Mouse (Mus musculus) myocyte (in vitro differentiated cells): ENCODE measurements around the gene Lrp5. TPM values are rescaled to one million over a fixed set of nuclear protein-coding genes. Genes with fewer than 3 reads are reported as not detected.
"Not testable (repeated sequence)": the region's sequence is repeated elsewhere in the genome, so short reads cannot be mapped to it uniquely, and the experiment has no call there.

Experiments used
- H3K27me3 ChIP-seq: one replicate; pipeline ENCODE4 v1.6.1; 2011; ENCODE audit not compliant: control insufficient read depth, insufficient read depth, insufficient read length
- H3K36me3 ChIP-seq: one replicate; pipeline ENCODE4 v1.6.1; 2011; ENCODE audit not compliant: control insufficient read depth, insufficient read depth
- H3K4me2 ChIP-seq: one replicate; pipeline ENCODE4 v1.6.1; 2011; ENCODE audit warnings: low read depth, control low read depth
- H3K4me3 ChIP-seq: one replicate; pipeline ENCODE4 v1.5.1; 2011; ENCODE audit warnings: mild to moderate bottlenecking, control low read depth, moderate library complexity
- H3K79me2 ChIP-seq: one replicate; pipeline ENCODE4 v1.6.1; 2011; ENCODE audit not compliant: control insufficient read depth, insufficient read depth
- H3ac ChIP-seq: one replicate; pipeline ENCODE4 v1.6.1; 2011; ENCODE audit not compliant: control insufficient read depth, insufficient read length
- CEBPB ChIP-seq: IDR thresholded peaks from 2 replicates; pipeline ENCODE4 v1.6.1; 2011; ENCODE audit warnings: mild to moderate bottlenecking, moderate library complexity; ENCODE audit not compliant: poor library complexity, insufficient read depth, severe bottlenecking
- E2F4 ChIP-seq: IDR thresholded peaks from one replicate; pipeline ENCODE4 v1.6.1; 2011; ENCODE audit warnings: mild to moderate bottlenecking, control low read depth, moderate library complexity; ENCODE audit not compliant: insufficient read depth
- MAX ChIP-seq: IDR thresholded peaks from one replicate; pipeline ENCODE4 v1.6.1; 2011; ENCODE audit warnings: low read depth, mild to moderate bottlenecking, control low read depth
- MYOD1 ChIP-seq, 3 experiments: IDR thresholded peaks; one replicate each; pipeline ENCODE4 v1.6.1; 2011; ENCODE audit warnings: control low read depth in 2 of 3, low read depth in 2 of 3, mild to moderate bottlenecking in 2 of 3, moderate library complexity in 1 of 3; ENCODE audit not compliant: insufficient read length in 2 of 3, control insufficient read depth in 1 of 3
- MYOG ChIP-seq, 3 experiments: IDR thresholded peaks; one replicate each; pipeline ENCODE4 v1.6.1; 2011; ENCODE audit warnings: control low read depth in 2 of 3, low read depth in 2 of 3, mild to moderate bottlenecking in 2 of 3; ENCODE audit not compliant: insufficient read length in 2 of 3, control insufficient read depth in 1 of 3, insufficient read depth in 1 of 3
- POLR2A ChIP-seq: IDR thresholded peaks from one replicate; pipeline ENCODE4 v1.6.1; 2011; ENCODE audit warnings: low read depth, mild to moderate bottlenecking, control low read depth, moderate library complexity; ENCODE audit not compliant: insufficient read length
- POLR2AphosphoS2 ChIP-seq: IDR thresholded peaks from one replicate; pipeline ENCODE4 v1.6.1; 2011; ENCODE audit warnings: low read depth, control low read depth; ENCODE audit not compliant: insufficient read length
- REST ChIP-seq: IDR thresholded peaks from one replicate; pipeline ENCODE4 v1.6.1; 2011; ENCODE audit warnings: mild to moderate bottlenecking, control low read depth, moderate library complexity; ENCODE audit not compliant: insufficient read depth, insufficient read length
- SRF ChIP-seq: IDR thresholded peaks from one replicate; pipeline ENCODE4 v1.6.1; 2011; ENCODE audit warnings: low read depth; ENCODE audit not compliant: control insufficient read depth, insufficient read length
- TCF12 ChIP-seq: IDR thresholded peaks from one replicate; pipeline ENCODE4 v1.6.1; 2011; ENCODE audit warnings: mild to moderate bottlenecking, control low read depth; ENCODE audit not compliant: poor library complexity, insufficient read depth, severe bottlenecking
- TCF3 ChIP-seq: IDR thresholded peaks from one replicate; pipeline ENCODE4 v1.6.1; 2011; ENCODE audit warnings: low read depth, control low read depth; ENCODE audit not compliant: insufficient read length
- USF1 ChIP-seq: IDR thresholded peaks from one replicate; pipeline ENCODE4 v1.6.1; 2011; ENCODE audit warnings: low read depth, mild to moderate bottlenecking, control low read depth, moderate library complexity
- polyA plus RNA-seq: library from polyadenylated mRNA; unstranded; fragments of >200 nt; fragmentation: generic; extraction: Trizol; gene quantifications from one replicate; pipeline ENCODE4 v1.2.1, GENCODE M21; 2012; ENCODE audit warnings: missing spikeins

The Lrp5 gene
- polyA plus RNA-seq, 1 experiment = 42.5 TPM

GRCm38 (mm10) chr19:3589547-3589946, 96.8 kb downstream of the Lrp5 start:
- H3K4me3 ChIP-seq = no peak overlapping the region
- no peaks in the 10 kb centered on the region for H3K27me3 ChIP-seq
- no peak for TF ChIP-seq MYOG (IDR thresholded peaks at IDR 0.05; ENCODE audit: control insufficient read depth in 1 of 3, insufficient read depth in 1 of 3, insufficient read length in 2 of 3, low read depth in 2 of 3)
- TF ChIP-seq TCF3 = no peak
- TF ChIP-seq TCF12 = no peak
- TF ChIP-seq MAX = no peak
- no peak for TF ChIP-seq POLR2A
- no peak for TF ChIP-seq CEBPB
- TF ChIP-seq USF1 = no peak
- TF ChIP-seq E2F4 = no peak
- no peak for TF ChIP-seq SRF
- no peak for TF ChIP-seq REST
- TF ChIP-seq MYOD1 (IDR thresholded peaks at IDR 0.05; ENCODE audit: control insufficient read depth in 1 of 3, insufficient read length in 2 of 3, low read depth in 2 of 3) = no peak
- no peak for TF ChIP-seq POLR2AphosphoS2
- H3K79me2 ChIP-seq = no peaks in the 10 kb centered on the region
- H3K36me3 ChIP-seq = peaks cover 12% of the 10 kb centered on the region
- no peak overlapping the region for H3ac ChIP-seq
- no peak overlapping the region for H3K4me2 ChIP-seq

- H3ac ChIP-seq, H3K79me2 ChIP-seq, H3K4me3 ChIP-seq, H3K27me3 ChIP-seq, H3K4me2 ChIP-seq: not testable (repeated sequence)
- H3K36me3 ChIP-seq = peaks cover 17% of the 10 kb centered on the region
Observed at GRCm38 (mm10) chr19:3587729-3588128, 98.6 kb downstream of the Lrp5 start.

GRCm38 (mm10) chr19:3586540-3586939, 99.8 kb downstream of the Lrp5 start:
- no peak overlapping the region for H3K4me3 ChIP-seq
- no peak overlapping the region for H3ac ChIP-seq
- H3K4me2 ChIP-seq = no peak overlapping the region
- TF ChIP-seq USF1 = no peak
- TF ChIP-seq E2F4 = no peak
- no peak for TF ChIP-seq TCF12
- TF ChIP-seq POLR2AphosphoS2 = no peak
- no peak for TF ChIP-seq REST
- TF ChIP-seq MAX = no peak
- TF ChIP-seq TCF3 = no peak
- no peak for TF ChIP-seq MYOG (IDR thresholded peaks at IDR 0.05; ENCODE audit: control insufficient read depth in 1 of 3, insufficient read depth in 1 of 3, insufficient read length in 2 of 3, low read depth in 2 of 3)
- no peak for TF ChIP-seq CEBPB
- TF ChIP-seq POLR2A = no peak
- no peak for TF ChIP-seq MYOD1 (IDR thresholded peaks at IDR 0.05; ENCODE audit: control insufficient read depth in 1 of 3, insufficient read length in 2 of 3, low read depth in 2 of 3)
- TF ChIP-seq SRF = no peak
- no peaks in the 10 kb centered on the region for H3K27me3 ChIP-seq
- peaks cover 17% of the 10 kb centered on the region for H3K36me3 ChIP-seq
- H3K79me2 ChIP-seq = no peaks in the 10 kb centered on the region

- Histone ChIP-seq H3K4me2 (no peak overlapping the region), H3K36me3 (peaks cover 15% of the 10 kb centered on the region), H3K79me2 (no peaks in the 10 kb centered on the region), H3K4me3 (no peak overlapping the region), H3ac (no peak overlapping the region), H3K27me3 (no peaks in the 10 kb centered on the region)
- no peak for TF ChIP-seq TCF3
- TF ChIP-seq TCF12 = no peak
- TF ChIP-seq CEBPB = no peak
- TF ChIP-seq MYOG (IDR thresholded peaks at IDR 0.05; ENCODE audit: control insufficient read depth in 1 of 3, insufficient read depth in 1 of 3, insufficient read length in 2 of 3, low read depth in 2 of 3) = no peak
- TF ChIP-seq USF1 = no peak
- no peak for TF ChIP-seq SRF
- TF ChIP-seq POLR2A = no peak
- TF ChIP-seq POLR2AphosphoS2 = no peak
- TF ChIP-seq E2F4 = no peak
- no peak for TF ChIP-seq MYOD1 (IDR thresholded peaks at IDR 0.05; ENCODE audit: control insufficient read depth in 1 of 3, insufficient read length in 2 of 3, low read depth in 2 of 3)
- no peak for TF ChIP-seq REST
- no peak for TF ChIP-seq MAX
Observed at GRCm38 (mm10) chr19:3586026-3586425, 100.3 kb downstream of the Lrp5 start.

GRCm38 (mm10) chr19:3581326-3581725, 105.0 kb downstream of the Lrp5 start:
- TF ChIP-seq MYOG (IDR thresholded peaks at IDR 0.05; ENCODE audit: control insufficient read depth in 1 of 3, insufficient read depth in 1 of 3, insufficient read length in 2 of 3, low read depth in 2 of 3) (no peak), E2F4 (no peak), TCF12 (no peak), MAX (no peak), CEBPB (no peak), USF1 (no peak), SRF (no peak), MYOD1 (IDR thresholded peaks at IDR 0.05; ENCODE audit: control insufficient read depth in 1 of 3, insufficient read length in 2 of 3, low read depth in 2 of 3) (no peak), REST (no peak), POLR2AphosphoS2 (no peak), POLR2A (no peak), TCF3 (no peak)
- Histone ChIP-seq H3ac (no peak overlapping the region), H3K79me2 (no peaks in the 10 kb centered on the region), H3K4me2 (no peak overlapping the region), H3K4me3 (no peak overlapping the region), H3K36me3 (peaks cover 7% of the 10 kb centered on the region), H3K27me3 (no peaks in the 10 kb centered on the region)
